Mouse (Mus musculus): ENCODE results near the gene Ntn5.

The Ntn5 gene

DNA sequence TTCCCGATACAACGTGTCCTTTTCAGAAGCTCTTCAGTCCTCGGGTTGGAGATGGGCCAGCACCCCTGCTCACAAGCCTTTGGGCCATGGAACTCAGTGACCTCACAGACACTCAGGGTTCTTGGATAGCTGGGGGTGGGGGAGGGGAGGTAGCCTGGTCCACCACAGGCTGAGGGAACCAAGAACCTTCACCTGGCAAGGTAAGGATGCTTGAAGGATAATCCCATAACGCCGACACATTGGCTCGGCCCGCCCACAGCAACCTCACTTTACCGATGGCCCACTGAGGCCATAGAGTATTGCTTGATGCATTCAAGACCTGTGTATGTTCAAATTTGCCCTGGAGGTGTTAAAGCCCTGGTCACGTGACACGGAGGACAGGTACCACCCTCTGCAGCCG lies 41.9 kb downstream of the Ntn5 start, which contains the start of gene Spaca4:
TSS of gene Spaca4 (minus strand) at position 101 of the 400 bp plus-strand sequence.
- DNase-seq (ENCODE audit: low spot score in 2 of 2) = no peak

DNA sequence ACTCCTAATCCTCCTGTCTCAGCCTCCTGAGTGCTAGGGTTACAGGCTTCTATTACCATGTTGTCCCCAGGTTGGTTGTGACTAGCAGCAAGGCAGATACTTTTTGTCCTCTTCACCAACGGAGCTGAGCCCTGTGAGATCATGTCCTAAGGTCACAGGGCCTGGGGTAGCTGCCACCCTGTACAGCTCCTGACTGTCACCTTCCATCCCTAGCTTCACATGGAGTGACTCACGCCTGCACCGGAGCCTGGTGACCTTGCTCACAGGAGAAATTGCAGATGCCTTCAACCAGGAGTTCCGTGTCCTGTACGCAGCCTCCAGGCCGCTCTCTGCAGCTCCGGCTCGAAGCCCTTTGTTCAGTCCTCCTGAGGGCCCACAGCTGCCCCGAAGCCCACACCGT lies 42.6 kb downstream of the Ntn5 start:
- no peak for DNase-seq (ENCODE audit: low spot score in 2 of 2)

DNA sequence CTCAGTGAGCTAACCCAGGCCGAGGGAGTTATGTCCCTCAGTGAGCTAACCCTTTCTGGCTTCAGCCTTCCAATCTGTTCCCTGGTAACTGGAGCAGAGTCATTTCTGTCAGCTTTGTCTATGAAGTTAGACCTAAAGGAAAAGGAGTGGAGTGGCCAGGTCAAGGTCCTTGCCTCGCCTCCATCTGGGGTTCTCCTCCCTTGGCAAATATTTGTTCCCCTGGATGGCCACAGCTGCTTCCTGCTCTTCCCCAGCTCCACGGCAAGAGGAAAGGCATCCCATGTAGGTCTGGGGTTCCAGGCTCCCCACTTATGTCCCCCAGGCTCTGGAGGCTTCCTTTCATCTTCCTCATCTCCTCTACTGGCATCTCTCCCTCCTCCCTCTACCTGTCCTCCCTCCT lies 43.8 kb downstream of the Ntn5 start:
- no peak for DNase-seq (ENCODE audit: low spot score in 2 of 2)

DNA sequence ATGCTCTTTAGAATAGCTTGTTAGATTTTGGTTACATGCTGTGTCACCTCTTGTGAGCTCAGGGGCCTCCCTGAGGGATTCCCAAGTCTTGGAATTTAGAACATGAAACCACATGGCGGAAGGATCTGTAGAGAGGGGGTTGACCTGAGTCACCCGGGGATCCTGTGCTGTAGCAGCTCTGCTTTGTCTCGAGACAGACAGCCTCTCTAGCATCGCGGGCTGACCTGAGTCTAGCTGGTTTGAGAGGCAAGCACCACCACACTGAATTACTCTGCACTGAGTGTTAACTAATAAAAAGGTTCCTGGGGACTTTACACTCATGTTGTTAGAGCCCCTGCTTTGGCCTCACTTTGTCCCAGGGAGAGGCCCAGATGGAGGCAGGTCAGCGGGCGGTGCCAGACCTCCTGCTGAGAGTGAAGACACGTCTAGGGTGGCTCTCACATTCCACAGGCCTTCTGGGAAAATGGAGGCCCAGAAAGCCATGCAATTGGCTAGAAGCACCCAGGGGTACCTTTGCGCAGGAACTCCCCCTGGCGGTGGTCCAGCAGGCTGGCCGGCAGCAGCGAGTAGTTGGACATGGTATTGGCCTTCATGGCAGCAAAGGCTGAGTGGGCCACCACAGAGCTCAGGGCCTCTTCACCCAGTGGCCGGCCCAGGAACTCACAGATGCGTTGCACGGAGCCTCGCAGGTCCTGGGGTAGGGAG lies 47.1 kb downstream of the Ntn5 start:
- DNase-seq (ENCODE audit: low spot score in 2 of 2) = no peak

DNA sequence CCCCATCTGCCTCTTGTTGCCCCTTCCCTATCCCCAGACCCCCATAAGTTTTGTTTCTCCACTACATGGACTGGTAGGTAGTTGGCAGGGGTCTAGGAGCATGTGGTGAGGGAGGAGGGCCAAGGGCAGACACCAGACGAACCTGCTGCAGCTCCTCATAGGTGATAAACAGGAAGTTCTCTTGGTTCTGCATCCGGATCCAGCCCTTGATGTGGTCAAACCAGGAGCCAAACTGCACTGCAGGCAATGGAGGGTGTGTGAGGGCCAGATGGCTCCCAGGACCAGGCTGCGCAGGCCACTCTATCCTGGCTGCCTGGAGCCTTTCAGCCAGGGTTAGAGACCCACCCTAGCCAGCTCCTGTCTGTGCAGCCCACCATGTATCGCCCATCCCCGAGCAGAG lies 49.7 kb downstream of the Ntn5 start:
- DNase-seq (ENCODE audit: low spot score in 2 of 2) = no peak

DNA sequence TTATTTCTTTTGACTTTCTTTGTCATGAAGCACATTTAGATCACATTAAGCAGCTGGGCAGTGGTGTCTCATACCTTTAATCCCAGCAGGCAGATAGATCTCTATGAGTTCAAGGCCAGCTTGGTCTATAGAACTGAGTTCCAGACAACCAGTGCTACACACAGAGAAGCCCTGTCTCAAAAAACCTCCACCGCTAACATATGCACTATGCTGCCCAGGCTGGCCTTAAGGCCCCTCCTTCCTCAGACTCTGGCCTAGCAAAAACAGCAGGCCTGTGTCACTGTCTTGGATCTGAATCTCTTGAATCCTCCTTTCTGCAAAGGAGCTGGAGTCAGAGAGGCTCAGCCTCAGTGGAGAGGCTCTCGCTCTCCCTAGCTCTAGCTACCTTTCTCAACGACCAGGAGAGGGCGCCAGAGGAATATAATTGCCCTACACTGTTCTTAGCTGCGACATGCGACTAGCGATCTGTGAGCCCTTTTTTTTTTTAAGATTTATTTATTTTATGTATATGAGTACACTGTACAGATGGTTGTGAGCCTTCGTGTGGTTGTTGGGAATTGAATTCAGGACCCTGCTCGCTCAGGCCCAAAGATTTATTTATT lies 55.4 kb downstream of the Ntn5 start:
- DNase-seq (ENCODE audit: low spot score in 2 of 2) = peak in 1 of 2 experiments; percentile 67

DNA sequence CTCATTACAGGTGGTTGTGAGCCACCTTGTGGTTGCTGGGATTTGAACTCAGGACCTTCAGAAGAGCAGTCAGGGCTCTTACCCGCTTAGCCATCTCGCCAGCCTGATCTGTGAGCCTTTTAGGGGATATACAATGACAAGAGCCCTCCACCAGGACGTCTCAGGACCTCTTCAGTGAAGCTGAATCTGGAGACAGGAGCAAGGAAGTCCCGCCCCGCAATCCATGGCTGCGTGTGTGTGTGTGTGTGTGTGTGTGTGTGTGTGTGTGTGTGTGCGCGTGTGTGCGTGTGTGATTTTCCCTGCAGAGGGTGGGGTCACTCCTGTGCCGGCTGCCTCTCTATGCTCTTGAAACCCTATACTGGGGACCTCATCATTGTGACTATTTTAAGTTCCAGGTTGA lies 56.0 kb downstream of the Ntn5 start:
- no peak for DNase-seq (ENCODE audit: low spot score in 2 of 2)

DNA sequence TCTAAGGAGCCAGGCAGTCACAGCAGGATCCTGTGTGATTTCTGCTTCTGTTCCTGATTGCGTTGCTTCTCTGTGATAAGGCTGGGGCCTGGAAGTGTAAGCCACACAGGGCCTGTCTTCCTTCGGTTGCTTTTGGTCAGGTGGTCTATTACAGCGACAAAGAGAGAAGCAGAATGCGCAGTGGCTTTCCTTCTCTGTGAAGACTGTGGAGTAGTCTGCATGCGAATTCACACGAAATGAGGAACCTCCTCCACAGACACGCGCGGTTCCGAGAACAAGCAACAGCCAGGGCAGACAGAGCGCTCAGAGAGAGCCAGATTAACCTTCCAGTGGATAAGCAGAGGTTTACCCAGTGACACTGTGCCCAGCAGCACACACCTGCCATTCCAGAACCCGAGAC lies 57.5 kb downstream of the Ntn5 start:
- no peak for DNase-seq (ENCODE audit: low spot score in 2 of 2)

DNA sequence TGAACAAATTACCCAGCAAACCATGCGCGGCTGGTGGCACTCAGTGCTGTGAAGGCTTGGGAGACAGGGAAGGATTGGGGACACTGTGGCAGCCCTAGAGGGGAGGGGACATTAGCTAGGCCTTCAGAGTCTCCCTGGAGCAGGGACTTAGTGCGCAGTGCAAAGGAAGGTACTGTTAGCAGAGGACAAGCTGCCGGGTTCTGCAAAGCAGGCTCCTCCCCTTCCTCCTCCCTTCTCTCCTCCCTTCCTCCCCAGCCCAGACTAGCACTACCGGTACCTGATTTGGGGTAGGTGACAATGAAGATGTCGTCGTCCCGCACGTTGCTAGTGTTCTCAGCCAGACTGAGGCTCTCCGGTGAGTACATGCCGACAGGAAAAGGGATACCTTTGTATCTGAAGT lies 58.0 kb downstream of the Ntn5 start:
- no peak for DNase-seq (ENCODE audit: low spot score in 2 of 2)

DNA sequence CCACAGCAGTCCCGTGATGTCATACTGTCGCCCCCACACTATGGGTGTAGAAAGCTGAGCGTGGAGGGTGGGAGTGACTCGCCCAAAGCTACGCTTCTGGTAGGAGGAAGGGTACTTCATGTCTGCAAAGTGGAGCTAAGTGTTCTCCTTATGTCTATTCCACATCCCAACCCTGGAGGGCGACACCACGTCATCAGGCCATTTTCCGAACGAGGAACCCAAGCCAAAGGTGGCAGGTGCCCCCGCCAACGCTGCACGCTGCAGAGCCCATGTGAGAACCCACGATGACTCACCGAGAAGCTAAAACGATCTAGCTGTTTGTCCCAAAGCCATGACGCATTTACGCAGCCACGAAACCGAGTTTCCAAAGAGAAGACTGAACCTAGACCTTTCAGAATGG lies 58.5 kb downstream of the Ntn5 start:
- no peak for DNase-seq (ENCODE audit: low spot score in 2 of 2)
